Mouse (Mus musculus): Measurements from ENCODE around the gene St6gal2. TPM values are rescaled to one million over a fixed set of nuclear protein-coding genes. Genes with fewer than 3 reads are reported as not detected.

Gene St6gal2
- total RNA-seq, 1 experiment from 2014 or later, result not detected

Other genes starting within 250 kb of the St6gal2 start
- not detected in 2 replicates for gene Vmn2r118, start 179.8 kb downstream of the St6gal2 start, total RNA-seq (2017)

All from common myeloid progenitor, adult 5-6 weeks (primary cell).